Mouse (Mus musculus) lung, postnatal 0 days (tissue): ENCODE measurements at regions not wholly inside any gene's neighbourhood (a gene's known extent, or its start where the extent isn't known, plus 50 kb on each side); places are given as distances from the start of the nearest gene placed in this dataset.

Experiments used
- CTCF ChIP-seq: IDR thresholded peaks from 2 replicates; pipeline ENCODE4 v1.5.1; 2016; ENCODE audit warnings: antibody characterized with exemption, mild to moderate bottlenecking
- EP300 ChIP-seq: IDR thresholded peaks from 2 replicates; pipeline ENCODE4 v1.6.1; 2016; ENCODE audit warnings: antibody characterized with exemption, mild to moderate bottlenecking, control low read depth

DNA sequence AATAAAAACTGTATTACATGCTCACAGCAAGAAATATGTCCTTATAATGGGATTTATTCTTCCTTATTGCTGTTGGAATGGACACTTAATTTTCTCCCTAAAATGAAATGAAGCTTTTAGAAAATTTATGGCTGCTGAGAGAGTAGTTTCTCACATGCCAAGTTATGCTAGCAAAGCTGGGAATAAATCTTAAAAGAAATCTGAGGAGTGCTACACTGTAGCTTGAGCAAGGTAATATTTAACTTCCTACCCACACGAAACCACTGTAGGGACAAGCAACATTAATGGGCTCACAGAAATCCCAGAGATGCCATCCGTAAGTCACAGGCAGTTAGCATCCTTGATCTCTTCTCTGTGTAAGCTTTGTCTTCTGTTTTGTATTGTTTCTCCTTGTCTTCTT lies 151.0 kb upstream of the Slc13a1 start:
- TF ChIP-seq CTCF (no peak), EP300 (no peak)
